Mouse (Mus musculus): ENCODE data around the gene Clybl. TPM values are rescaled to one million over a fixed set of nuclear protein-coding genes. Genes with fewer than 3 reads are reported as not detected.

Gene Clybl
- polyA plus RNA-seq, 1 experiment: 29.0 TPM

DNA sequence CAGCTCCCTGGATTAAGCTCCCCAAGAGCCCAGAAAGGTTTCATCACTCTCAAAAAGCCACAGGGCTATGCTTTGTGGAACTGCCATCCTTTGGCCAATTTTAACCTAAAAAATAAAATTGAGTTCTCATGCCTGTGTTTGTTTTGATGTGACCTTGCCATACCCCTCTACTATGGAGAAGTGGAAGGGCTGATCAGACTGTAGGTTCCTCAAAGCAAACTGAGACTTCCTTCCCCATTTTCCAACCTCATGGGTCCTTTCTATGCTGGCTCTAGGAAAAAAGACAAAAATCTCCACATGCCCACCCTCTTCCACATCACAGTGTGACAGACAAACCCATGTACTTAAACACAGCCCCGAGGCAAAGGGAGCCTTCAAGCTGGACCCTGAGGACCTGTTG is 79.7 kb downstream of the Clybl start:
- Histone ChIP-seq H3K27ac (ENCODE audit: insufficient read depth, low read length) (no peak overlapping the region), H3K4me3 (ENCODE audit: insufficient read depth, low read length) (no peak overlapping the region)
- TF ChIP-seq CTCF (IDR thresholded peaks at IDR 0.05; ENCODE audit: extremely low read depth, insufficient read depth, low read length): no peak
- no peak for TF ChIP-seq POLR2A (IDR thresholded peaks at IDR 0.05; ENCODE audit: extremely low read depth, insufficient read depth, low read length)

DNA sequence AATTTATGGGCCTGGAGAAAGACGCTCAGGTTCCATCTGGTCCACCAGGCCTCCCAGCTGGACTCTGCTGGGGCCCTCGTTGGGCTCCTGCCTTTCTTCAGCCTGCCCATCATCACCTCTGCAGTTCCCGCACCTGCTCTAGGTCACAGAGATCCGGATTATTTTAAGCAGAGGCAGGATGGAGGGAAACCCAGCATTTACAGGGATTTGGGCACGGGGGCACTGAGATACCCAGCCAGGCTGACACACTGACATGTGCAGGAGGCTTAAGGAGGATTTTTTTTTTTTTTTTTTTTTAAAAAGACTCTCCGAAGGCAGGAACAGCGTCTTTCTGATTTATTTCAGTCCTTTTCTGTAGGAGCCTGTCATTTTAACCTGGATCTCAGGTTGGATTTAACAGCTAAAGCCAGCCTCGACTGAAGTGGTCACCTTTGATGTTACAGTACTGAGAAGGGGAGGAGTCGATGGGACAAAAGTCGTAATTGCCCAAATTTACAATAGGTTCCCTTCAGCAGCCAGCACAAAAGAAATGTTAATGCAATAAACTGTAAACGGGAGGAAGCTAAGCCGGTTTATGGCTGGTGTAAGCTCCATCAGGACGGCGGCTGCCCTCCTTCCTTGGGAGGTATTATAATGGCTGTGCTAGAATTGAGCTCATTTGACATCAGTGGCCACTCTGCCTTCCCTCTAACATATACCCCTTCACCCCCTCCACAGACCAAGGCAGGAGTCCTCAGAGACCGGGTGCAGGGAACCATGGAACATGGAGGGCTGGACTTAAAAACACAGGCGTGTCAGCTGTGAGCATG is 81.6 kb downstream of the Clybl start:
- TF ChIP-seq POLR2A (IDR thresholded peaks at IDR 0.05; ENCODE audit: extremely low read depth, insufficient read depth, low read length) (no peak), CTCF (IDR thresholded peaks at IDR 0.05; ENCODE audit: extremely low read depth, insufficient read depth, low read length) (no peak)
- no peak overlapping the region for H3K4me3 ChIP-seq (ENCODE audit: insufficient read depth, low read length)

More for the DNA sequence above, 79.7 kb downstream of the Clybl start:
- no peaks in the 10 kb centered on the region for H3K4me1 ChIP-seq (ENCODE audit: control insufficient read depth, insufficient read depth, low read length)

DNA sequence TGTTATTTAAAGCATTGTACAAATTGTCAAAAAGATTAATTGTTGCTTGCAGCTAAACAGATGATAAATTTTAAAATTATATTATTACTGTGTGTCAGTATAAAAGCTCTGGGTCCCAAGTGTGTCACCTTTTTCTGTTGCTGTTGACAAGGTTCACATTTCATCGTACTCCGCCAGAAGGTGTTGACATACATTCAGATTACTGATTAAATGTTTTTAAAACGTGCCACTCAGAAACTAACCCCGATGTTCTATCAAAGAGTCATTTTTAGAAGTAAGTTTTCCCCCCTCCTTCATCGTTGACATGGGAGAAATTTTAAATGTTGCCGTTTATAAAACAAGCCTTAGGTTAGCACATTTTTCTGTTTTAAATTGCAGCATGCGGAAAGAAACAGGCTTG is 83.7 kb downstream of the Clybl start:
- Histone ChIP-seq H3K4me3 (ENCODE audit: insufficient read depth, low read length) (no peak overlapping the region), H3K4me1 (ENCODE audit: control insufficient read depth, insufficient read depth, low read length) (no peaks in the 10 kb centered on the region), H3K27ac (ENCODE audit: insufficient read depth, low read length) (no peak overlapping the region)
- TF ChIP-seq CTCF (IDR thresholded peaks at IDR 0.05; ENCODE audit: extremely low read depth, insufficient read depth, low read length): no peak
- TF ChIP-seq POLR2A (IDR thresholded peaks at IDR 0.05; ENCODE audit: extremely low read depth, insufficient read depth, low read length): no peak

More for the DNA sequence above, 81.6 kb downstream of the Clybl start:
- H3K4me1 ChIP-seq (ENCODE audit: control insufficient read depth, insufficient read depth, low read length): no peaks in the 10 kb centered on the region
- H3K27ac ChIP-seq (ENCODE audit: insufficient read depth, low read length): no peak overlapping the region

DNA sequence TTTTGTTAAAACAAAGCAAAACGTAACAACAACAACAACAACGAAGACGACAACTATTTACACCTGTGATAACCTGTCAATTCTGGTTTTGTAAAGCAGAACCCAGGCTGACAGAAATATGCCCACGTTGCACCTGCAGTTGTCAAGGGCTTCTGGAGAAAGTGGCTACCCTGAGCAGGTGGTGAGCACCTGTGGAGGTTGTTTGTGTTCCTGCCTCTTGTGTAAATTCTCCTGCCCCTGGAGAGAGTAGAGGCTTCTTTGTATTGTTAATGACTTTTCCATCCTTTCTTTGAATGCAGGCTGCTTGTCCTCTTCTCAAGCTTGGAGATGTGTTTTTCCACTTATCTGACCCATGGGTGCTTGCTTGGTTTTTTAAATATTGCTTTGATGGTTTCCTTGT is 86.1 kb downstream of the Clybl start:
- TF ChIP-seq POLR2A (IDR thresholded peaks at IDR 0.05; ENCODE audit: extremely low read depth, insufficient read depth, low read length): no peak
- Histone ChIP-seq H3K4me1 (ENCODE audit: control insufficient read depth, insufficient read depth, low read length) (no peaks in the 10 kb centered on the region), H3K27ac (ENCODE audit: insufficient read depth, low read length) (no peak overlapping the region), H3K4me3 (ENCODE audit: insufficient read depth, low read length) (no peak overlapping the region)

DNA sequence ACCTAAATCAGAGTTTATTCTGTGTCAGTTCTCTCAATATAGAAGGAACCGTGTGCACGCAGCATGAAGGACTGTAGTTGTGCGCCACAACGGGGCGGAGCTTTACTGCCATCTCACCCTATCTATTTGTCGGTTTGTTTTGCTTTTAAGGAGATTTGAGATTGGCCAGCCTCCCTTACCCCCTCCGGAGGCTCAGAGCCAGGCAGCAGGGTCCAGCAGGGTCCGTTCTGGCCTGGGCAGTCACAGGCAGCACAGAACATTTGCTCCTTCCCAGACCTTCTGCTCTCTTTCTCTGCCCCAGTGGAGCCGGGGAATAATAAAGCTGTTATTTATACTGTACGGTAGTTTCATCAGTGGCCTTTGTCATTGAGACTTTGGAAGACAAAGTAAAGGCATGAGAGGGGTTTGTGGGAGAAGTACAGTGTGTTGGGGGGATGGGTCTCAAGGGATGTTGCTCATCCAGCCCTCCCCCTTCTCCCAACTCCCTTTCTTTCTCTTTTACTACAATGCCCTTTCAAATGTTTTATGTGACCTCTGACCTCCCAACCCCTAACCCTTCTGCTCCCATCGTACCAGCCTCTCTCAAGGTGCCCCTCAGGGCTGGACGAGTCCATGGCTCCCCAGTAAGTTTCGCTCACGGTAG is 89.7 kb downstream of the Clybl start:
- no peaks in the 10 kb centered on the region for H3K4me1 ChIP-seq (ENCODE audit: control insufficient read depth, insufficient read depth, low read length)
- H3K4me3 ChIP-seq (ENCODE audit: insufficient read depth, low read length): no peak overlapping the region
- no peak for TF ChIP-seq POLR2A (IDR thresholded peaks at IDR 0.05; ENCODE audit: extremely low read depth, insufficient read depth, low read length)
- no peak for TF ChIP-seq CTCF (IDR thresholded peaks at IDR 0.05; ENCODE audit: extremely low read depth, insufficient read depth, low read length)
- no peak overlapping the region for H3K27ac ChIP-seq (ENCODE audit: insufficient read depth, low read length)

DNA sequence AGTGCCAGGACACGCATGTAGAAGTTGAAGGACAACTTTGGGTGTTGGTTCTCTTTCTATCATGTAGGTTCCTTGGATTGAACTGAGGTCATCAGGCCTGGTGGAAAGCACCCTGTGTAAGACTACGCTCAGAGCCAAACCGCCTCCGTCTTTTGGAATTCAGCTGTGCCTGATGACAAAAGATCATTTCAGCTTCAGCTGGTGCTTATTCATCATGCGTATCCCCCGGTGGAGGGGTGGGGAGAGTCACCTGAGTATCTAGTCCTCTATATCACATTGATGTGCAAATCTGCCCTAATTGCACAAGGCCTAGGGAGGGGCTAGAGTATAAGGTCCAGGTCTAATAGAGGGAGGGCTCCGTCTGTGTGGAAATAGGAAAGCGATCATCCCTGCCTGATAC is 95.6 kb downstream of the Clybl start:
- TF ChIP-seq CTCF (IDR thresholded peaks at IDR 0.05; ENCODE audit: extremely low read depth, insufficient read depth, low read length) (no peak), POLR2A (IDR thresholded peaks at IDR 0.05; ENCODE audit: extremely low read depth, insufficient read depth, low read length) (no peak)
- Histone ChIP-seq H3K4me1 (ENCODE audit: control insufficient read depth, insufficient read depth, low read length) (no peaks in the 10 kb centered on the region), H3K4me3 (ENCODE audit: insufficient read depth, low read length) (no peak overlapping the region), H3K27ac (ENCODE audit: insufficient read depth, low read length) (no peak overlapping the region)

DNA sequence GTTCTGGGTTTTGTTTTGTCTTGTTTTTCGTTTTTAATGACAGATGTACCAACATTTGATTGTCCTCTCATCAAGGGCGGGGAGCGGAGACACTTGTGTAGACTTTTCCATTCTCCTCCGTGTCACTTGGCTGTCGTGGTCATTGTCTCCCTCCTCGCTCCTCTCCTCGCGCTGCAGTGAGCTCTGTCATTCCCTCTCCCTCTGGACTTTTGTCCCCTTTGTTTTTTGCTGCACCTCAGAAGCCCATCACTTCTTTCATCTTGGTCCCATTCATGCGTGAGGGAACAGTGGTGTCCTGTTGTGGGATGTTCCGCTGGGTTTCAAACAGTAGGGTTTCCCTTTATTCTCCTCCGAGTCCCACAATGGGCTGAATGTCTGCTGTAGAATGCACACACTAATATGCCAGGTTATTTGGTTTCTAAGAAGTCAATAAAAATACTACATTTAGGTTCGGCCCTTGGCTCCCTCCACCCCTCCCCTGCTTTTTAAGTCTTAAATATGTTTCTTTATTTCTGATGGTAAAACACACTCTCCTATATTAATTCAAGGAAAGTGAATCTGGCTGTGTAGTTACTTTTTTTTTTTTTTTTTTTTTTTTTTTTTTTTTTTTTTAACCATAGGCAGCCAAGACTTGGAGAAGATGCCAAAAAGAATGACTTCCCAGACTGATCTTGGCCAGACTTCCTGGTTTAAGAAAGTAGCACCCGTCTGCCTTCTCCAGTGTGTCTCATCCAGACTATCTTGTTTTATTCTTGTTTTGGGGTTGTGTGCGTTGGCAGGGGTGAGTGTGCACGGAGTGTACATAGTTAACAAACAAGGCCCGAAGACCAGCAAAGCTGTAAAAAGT is 98.2 kb downstream of the Clybl start:
- no peak overlapping the region for H3K27ac ChIP-seq (ENCODE audit: insufficient read depth, low read length)
- TF ChIP-seq POLR2A (IDR thresholded peaks at IDR 0.05; ENCODE audit: extremely low read depth, insufficient read depth, low read length): no peak
- TF ChIP-seq CTCF (IDR thresholded peaks at IDR 0.05; ENCODE audit: extremely low read depth, insufficient read depth, low read length): no peak
- no peak overlapping the region for H3K4me3 ChIP-seq (ENCODE audit: insufficient read depth, low read length)
- no peaks in the 10 kb centered on the region for H3K4me1 ChIP-seq (ENCODE audit: control insufficient read depth, insufficient read depth, low read length)

DNA sequence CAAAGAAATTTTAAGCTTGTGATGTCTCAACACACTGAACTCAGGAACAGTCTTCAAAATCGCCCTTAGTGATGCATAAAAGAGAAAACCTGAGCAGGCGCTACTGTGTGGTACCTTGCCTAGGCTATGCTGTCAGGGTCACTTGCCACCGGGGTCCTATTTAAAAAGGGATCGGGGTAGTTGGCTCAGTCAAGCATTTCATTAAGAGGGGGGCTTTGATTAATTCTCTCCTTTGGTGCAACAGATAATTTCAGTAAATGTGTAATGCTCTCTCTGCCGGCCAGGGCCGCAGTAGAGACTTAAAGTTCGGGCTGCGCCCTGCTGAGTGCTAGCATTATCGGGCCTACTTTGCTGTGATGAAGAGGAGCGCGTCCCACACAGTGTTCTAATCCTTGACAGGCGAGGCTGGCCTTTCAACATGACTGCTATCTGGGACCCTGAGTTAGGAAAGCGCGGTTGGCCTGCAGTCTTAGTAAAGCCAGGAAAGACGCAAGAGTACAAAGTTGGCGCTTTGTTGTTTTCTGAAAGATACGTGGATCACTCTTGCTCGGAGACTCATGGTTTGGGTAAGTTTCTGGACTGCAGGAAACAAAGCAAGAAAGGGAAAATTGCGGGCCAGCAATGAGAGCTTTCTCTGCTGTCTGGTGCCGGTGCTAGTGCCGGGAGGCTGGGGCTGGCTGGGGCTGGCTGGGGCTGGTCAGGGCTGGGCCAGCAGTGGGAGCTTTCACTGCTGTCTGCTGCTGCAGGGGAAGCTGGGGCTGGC is 99.0 kb downstream of the Clybl start:
- H3K27ac ChIP-seq (ENCODE audit: insufficient read depth, low read length): no peak overlapping the region
- H3K4me3 ChIP-seq (ENCODE audit: insufficient read depth, low read length): no peak overlapping the region
- TF ChIP-seq CTCF (IDR thresholded peaks at IDR 0.05; ENCODE audit: extremely low read depth, insufficient read depth, low read length) (no peak), POLR2A (IDR thresholded peaks at IDR 0.05; ENCODE audit: extremely low read depth, insufficient read depth, low read length) (no peak)
- no peaks in the 10 kb centered on the region for H3K4me1 ChIP-seq (ENCODE audit: control insufficient read depth, insufficient read depth, low read length)

DNA sequence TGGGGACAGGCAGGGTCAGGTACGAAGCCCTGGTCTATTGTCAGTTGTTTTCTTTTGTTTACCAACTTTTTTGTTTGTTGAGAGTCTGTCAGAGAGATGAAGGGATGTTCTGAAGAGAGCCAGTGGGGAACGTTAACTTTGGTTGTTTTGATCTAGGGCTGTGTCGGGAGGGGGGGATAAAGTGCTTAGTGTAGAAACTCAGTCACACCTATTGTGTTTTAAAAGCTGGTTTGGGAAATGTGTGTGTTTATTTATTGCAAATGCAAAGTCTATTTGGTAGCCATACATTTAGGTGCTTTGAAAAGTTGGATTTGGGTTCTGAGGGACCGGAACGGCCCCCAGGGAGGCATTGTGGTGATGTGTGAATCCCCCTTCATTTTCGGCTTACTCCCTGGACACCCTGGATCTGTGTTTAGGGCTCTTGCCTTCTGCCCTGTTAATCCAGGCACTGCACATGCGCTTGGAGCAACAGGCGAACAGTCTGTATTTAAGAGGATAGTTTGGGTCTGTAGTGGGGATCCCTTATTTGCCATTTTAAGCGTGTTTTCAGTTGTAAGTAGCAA is 99.6 kb downstream of the Clybl start:
- TF ChIP-seq CTCF (IDR thresholded peaks at IDR 0.05; ENCODE audit: extremely low read depth, insufficient read depth, low read length) (no peak), POLR2A (IDR thresholded peaks at IDR 0.05; ENCODE audit: extremely low read depth, insufficient read depth, low read length) (no peak)
- H3K27ac ChIP-seq (ENCODE audit: insufficient read depth, low read length): no peak overlapping the region
- H3K4me3 ChIP-seq (ENCODE audit: insufficient read depth, low read length): no peak overlapping the region
- H3K4me1 ChIP-seq (ENCODE audit: control insufficient read depth, insufficient read depth, low read length): no peaks in the 10 kb centered on the region

All from cortical plate, adult 2 months (tissue).